Mouse (Mus musculus) layer of hippocampus, adult 9-11 months (tissue): ENCODE measurements at regions not wholly inside any gene's neighbourhood (a gene's known extent, or its start where the extent isn't known, plus 50 kb on each side); places are given as distances from the start of the nearest gene placed in this dataset.

Experiments used
- DNase-seq: peaks from one replicate; pipeline ENCODE4 v3.0.0; 2022

DNA sequence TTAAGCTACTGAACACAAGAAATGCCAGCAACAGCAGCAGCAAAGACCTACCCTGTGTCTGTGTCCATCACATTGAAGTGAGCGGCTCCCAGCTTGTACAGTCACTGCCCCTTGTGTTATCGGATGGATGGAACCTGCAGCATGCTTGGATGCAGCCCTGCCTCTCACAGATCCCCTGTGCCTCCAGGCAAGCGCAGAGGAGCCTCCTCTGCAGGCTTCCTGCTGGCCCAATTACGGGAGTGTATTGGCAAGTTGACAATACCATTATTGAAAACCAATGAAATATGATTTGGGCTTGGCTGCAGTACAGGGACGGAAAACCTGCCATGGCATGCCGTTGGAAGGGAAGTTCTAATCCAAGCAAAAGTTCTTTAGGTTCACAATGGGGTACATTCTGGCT is 81.9 kb upstream of the Otos start:
- peak; percentile 64 for DNase-seq

DNA sequence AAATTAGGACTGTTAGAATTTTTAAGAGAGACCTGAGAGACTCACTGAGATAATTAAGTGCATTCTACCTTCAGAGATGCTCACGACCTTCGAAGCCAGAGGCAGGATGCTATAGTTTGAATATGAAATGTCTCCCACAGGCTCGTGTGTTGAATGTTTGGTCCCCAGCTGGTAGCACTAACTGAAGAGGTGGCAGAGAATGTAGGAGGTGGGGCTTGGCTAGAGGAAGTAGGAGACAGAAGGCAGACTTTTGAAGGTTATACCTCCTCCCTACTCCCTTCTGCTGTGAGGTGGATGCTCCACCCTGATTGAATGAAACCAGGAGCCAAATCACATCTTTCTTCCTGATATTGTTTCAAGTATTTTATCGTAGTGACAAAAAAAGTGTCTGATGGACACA is 79.3 kb upstream of the Otos start:
- DNase-seq: peak; percentile 52

DNA sequence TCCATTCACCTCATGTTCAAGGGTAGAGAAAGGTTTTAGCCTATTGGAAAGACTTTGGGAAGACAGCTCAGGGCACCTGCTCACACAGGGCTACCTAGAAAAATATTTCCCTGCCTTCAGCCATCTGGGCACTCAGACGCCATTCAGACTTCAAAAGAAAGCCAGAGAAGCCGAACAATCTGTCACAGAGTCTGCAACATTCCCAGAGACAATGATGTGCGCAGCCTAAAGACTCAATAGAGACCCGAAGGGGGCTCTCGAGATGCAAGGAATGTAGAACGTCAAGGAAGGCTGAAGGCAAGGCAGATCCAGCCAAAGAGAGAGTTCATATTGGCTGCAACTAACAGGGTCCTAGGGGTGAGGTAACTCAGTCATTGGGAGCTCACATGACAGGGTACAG is 78.7 kb upstream of the Otos start:
- no peak for DNase-seq

DNA sequence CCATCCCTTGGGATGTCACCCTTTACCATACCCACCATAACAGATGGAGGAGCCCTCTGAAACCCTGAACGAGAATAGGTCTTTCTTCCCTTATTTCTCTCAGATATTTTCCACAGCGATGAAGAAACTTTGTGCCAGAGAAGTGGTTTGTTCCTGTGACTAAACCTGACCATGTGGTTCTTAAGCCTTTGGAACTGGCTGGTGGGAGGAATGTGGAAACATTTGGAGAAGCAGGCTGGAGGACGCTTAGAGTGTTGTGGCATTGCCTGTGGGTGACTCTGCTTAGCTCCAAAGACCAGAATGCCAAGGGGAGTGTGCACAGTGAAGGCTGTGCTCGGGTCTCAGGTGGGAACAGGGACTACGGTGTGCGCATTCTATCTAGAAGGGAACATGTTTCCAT is 77.7 kb upstream of the Otos start:
- DNase-seq: peak; percentile 68

DNA sequence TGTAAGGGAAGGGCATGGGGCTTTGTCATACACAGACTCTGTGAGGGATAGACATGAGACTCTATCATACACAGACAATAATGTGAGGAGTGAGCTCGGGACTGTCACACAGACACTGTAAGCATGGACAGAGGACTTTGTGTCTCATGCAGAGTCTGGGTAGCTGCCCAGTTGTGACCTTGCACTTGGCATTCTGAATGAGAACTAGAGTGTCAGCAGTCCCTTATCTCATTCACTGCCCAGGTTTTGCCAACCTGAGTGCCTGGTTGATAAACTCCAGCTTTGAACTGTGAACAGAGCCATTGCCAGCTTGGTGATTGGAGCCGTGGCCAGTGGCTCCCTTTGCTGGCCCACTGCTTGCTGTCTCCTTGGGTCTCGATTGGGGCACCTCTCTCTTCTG is 75.5 kb upstream of the Otos start:
- peak; percentile 44 for DNase-seq

DNA sequence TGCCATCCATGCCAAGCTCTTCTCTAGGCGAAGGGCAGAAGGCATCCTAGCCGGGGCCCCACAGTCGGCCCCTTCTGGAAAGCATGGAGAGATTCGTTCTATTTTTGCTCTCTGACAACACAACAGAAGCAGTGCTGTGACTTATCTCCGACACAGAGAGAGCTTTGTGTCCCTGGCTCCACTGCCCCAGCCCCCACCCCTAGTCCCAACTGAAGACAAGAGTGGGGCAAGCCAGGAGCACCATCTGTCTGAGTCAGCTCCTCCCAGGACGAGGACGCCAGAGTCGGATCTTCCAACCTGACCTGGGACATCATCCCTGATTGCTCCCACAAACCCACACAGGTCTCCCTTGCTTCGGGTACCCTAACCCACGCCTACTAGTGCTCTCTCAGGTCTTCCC is 71.9 kb upstream of the Otos start:
- peak; percentile 65 for DNase-seq

DNA sequence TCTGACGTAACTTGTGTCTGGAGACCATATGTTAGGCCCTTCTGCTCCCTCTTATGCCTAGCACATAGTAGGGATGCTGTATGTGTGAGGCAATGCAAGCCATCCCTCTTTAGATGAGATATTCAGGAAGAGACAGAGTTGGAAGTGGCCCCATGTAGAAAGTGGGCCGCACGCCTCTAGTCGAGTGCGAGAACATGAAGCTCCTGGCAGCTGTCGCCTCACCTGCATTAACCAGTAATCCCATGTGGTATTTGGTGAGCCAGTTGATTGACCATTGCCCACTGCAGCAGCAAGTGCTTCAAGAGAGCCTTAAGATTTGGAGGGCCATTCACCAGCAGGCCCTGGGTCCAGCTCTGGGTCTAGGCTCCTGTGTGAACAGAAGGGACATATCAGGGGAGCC is 71.2 kb upstream of the Otos start:
- no peak for DNase-seq

DNA sequence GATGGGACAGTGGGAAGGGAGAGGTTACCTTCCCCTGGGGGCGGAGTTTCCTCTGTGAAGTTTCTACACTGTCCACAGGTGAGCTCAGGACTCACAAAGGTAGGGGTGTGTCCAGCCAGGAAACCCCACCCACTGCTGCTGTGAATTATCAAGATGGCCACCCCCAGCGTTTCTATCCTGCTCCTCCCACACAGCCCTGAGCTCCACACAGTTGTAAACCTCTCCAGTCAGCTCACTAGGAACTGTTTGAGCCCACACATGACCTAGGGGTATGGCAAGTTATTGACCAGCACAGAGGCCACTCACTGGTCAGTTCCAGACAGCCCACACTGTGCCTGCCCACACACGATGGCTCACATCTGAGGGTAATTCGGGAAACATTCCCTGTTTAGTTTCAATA is 69.5 kb upstream of the Otos start:
- no peak for DNase-seq

DNA sequence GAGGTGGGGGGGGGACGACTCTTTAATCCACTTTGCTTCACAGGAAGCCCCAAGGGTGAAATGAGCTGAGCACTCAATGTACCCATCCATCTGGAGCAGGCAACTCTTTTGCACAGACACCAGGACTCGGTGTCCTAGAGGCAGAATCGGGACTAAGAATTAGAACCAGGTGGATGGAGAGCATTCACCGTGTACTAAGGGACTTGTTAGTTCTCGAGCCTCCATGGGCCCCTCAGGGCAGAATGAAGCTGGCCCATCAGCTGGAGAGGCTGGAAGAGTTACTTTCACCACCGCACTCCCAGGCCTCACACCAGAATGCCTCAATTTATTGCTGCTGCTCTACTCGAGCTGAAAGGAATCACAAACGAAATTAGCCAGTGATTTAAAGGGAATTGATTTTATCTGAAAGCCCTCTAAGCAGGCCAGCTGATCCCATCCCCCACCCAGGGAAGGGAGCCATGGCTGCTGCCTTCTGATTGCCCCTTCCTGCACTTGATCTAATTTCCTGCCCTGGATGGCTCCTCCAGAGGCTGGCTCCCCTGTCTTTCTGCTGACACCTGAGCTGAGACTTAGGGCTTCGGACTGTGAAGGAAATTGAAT is 66.2 kb upstream of the Otos start:
- no peak for DNase-seq

DNA sequence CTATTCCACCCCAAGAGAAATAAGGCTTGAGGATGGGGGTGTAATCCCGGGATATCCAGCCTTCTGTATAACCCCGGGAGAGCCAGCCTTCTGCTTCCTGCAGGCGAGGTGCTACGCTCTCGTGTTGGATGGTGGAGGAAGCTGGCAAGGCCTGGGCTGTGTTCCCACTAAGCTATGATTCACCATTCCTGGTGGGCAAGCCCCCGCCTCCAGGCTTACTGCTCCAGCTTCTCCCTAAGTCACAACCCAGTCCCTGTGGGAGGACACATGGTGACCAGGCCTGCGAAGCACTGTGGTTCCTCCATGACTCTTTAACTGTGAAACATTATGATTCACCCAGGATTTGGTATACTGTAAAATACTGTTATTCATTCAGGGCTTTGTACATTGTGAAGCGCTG is 63.7 kb upstream of the Otos start:
- peak; percentile 70 for DNase-seq

DNA sequence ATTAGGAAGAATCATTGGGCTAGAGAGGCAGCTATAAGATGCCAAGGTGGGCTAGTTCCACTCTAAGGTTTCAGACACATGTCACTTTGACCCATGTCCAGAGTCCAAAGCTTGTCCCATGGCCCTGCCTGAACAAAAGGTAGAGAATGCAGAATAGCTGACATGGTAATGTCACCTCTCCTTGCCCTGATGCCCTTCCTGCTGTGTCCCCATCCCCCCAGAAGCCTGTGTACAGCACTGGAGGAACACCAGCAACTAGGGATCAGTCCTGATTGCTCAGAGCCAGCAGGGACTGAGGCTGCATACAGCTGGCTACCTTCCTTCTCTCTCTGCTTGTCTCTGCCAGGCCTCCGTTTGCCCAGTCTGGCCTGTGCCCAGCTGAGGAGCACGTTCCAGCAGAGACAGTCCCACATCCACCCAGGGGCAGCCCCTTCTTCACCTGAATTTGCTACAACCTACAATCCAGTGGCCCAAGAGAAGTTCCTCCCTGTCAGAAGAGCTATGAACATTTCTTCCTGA is 61.7 kb upstream of the Otos start:
- DNase-seq: no peak

DNA sequence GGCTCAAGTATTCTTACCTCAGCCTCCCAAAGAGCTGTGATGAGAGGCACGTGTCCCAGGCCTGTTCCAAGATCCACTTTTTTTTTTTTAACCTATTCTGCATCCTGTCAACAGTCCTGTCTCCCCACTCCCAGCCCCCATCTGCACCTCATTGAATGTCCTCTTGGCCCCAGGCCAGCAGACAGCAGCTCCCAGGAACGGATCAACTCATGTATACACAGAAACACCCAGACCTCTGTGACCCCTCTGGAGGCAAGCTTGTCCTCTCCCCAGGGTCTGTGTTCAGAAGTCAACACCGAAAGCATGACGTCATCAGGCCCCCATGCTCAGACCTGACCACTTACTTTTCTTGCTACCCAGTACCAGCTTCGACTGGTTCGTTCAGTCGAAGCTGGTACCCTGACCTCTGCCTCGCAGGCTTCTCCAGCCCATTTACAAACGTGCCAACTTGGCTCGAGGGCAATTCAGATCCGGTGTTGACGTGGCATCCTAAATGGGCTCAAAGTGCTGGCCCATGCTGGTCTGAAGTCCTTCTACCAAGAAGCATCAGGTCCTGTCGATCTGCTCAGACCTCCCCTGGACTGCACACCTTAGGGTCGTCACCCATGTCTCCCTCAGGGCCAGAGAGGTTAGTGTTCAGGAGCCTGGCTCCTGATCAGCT is 60.7 kb upstream of the Otos start:
- DNase-seq: no peak

DNA sequence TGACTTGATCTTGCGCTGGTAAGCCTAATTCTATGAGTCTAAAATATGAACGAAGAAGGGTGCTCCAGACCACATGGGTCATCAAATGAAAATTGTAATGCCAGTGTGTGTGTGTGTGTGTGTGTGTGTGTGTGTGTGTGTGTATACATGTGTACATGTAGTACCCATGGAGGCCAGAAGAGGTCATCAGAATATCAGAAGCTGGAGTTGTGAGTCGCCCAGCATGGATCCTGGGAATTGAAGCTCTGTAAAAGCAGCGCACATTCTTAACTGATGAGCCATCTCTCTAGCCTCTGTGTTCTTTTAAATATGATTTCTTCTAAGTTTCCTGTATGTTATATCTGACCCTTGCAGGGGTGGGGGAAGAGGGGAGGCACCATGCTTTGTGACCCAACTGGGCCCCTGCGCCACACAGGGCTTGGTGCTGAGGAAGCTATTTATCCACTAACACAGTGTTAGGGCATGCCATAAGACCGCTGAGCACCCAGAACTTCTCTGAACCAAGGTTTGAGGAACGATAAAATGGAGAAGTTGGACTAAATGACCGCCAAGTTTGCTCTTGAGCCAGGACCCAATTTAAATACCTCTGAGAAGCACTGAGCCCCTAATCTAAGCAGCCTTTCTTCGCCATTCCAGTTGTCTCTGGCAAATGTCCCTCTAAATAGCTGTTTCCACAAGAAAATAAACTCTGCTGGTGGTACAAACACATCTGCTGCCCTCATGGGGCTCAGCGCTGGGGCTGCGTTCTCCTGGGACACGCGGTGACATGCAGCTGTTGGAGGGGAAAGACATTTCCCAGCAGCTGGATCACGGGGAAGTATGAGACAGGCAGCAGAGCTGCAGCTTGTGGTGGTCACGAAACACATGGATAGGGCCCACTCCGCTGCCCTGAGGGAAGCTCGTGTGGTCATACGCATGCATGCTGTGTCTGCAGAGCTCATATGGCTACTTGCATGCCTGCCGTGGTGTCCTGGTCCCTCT is 59.6 kb upstream of the Otos start:
- no peak for DNase-seq

DNA sequence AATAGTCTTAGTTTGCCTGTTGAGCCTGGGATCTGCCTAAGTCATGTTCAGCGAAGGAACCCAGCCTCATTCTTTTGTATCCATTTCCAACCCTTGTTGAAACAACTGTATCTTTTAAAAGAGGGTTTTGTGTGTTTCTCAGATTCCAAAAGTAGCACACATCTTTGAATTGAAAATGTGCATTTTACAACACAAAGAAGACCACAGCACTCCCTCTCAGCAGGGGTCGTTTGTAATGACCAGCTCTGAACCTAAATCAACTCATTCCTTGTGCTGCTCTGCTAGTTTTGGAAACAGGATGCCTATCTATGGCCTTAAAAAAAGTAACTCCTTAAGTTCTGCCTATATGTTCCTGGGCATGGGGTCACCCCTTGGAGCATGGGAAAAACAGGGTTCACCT is 58.8 kb upstream of the Otos start:
- DNase-seq: no peak

DNA sequence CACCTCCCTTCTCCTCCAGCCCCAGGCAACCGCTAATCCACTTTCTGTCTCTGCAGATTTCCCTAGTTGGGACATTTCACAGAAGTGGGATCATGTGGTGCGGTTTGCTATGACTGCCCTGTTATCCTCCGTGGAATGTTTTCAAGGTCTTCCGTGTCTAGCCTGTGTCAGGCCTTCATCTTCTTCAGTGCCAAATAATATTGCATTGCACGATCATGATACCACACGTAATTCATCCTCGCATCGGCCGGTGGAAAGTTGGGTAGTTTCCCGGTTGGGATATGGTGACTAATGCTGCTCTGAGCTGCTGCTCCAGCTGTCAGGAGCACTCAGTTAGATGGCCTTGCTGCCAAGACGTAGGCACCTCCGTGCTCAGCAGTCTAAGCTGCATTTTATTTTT is 55.3 kb upstream of the Otos start:
- no peak for DNase-seq

DNA sequence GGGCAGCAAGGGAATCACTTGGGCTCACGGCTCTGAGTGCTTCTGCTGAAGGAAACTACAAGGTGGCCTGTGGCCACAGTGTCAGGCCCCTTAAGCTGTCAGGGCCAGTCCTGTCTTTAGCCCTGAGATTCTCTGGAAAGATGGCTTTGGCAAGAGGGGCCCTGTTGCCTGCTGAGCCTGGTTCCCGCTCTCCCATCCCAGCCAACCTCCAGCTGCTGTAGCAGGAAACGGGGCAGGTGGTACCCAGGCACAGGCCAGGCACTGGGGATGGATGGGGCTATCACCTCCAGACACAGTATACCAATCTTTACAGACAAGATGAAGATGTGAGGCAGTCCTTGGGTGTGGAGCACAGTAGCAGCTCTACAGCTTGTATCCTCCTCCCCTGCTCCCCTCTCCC is 54.6 kb upstream of the Otos start:
- DNase-seq: no peak

DNA sequence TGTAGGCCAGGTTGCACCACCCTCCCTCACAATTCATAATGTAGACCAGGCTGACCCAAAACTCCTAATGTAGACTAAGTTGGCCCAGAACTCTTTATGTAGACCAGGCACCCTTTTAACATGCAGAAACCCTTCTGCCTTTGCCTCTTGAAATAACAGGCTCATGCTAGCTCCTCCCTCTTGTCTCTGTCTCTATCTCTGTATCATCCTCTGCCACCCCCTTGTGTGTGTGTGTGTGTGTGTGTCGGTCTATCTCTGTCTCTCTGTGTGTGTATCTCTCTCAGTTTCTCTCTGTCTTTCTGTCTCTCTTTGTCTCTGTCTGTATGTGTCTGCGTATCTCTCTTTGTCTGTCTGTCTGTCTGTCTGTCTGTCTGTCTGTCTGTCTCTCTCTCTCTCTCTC is 51.5 kb upstream of the Otos start:
- DNase-seq: no peak

DNA sequence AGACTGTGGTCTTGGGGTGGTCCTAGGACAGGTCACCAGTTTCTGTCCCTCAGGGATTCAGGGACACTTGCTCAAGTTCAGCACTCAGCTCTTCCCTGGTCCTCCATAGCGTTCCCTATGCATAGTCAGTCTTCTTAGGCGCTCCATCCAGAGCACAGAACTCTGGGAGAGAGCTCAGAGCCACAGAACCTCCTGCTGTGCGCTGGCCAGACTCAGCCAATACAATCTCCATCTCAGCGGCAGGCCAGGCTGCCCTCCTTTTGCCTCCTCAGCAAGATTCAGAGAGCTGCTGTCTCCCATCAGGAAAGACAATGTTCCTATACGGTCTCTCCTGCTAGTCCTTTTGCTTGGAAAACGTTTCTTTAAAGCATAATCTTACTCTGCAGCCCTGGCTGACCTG is 51.1 kb upstream of the Otos start:
- no peak for DNase-seq

DNA sequence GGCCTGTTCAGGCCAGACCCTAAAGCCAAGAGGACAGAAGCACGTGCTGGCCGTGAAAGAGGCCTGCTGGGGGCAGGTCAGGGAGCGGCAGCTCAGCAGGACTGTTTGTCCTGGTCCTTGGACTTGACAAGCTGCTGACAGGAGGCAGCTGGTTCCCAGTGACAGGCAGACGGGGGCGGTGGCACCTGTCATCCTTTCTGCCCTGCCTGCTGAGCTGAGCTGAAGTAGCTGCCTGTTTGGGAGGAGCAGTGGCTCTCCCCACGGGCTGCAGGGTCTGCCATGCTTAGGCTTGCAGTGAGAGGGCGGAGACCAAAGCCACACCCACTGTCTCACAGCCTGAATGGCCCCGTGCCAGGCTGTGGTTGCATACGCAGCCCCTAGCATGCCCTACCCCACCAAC is 50.4 kb upstream of the Otos start:
- DNase-seq: peak; percentile 84

DNA sequence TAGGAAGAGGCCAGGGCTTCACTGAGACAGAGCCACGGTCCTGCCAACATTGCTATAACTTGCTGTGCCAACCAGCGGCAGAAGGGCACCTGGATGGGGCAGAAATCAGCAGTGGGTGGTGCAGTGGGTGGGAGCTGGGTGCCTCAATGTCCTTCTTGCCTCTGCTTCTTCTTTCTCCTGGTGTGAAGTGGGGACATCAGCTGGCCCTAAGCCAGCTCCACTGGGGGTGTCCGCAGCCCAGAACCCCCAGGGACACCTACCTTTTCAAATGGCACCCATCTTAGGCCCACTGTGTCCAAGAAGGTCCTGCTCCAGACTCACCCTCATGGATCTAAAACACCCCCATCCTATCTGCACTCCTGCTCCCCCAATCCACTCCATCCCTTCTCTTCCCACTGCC is 49.9 kb upstream of the Otos start:
- no peak for DNase-seq
